Mouse (Mus musculus) lung, adult 2 months (tissue): Measurements from ENCODE around the gene Ppm1h.

Experiments
- CTCF ChIP-seq: fragments of 200-500 bp; IDR thresholded peaks from 2 replicates; pipeline ENCODE4 v1.5.1; 2011; ENCODE audit warnings: mild to moderate bottlenecking, low read length, control low read depth; ENCODE audit not compliant: insufficient read depth
- POLR2A ChIP-seq: fragments of 200-500 bp; IDR thresholded peaks from 2 replicates; pipeline ENCODE4 v1.6.1; 2011; ENCODE audit warnings: low read depth, mild to moderate bottlenecking, control low read depth, low read length, borderline replicate concordance; ENCODE audit errors: extremely low read depth

GRCm38 (mm10) chr10:122933053-122933838 lies 254.7 kb downstream of the Ppm1h start:
- no peak for TF ChIP-seq CTCF
- TF ChIP-seq POLR2A, result no peak
